Mouse (Mus musculus) hindbrain, embryonic 11.5 days (tissue): ENCODE data around the gene Col4a2. TPM values are rescaled to one million over a fixed set of nuclear protein-coding genes. Genes with fewer than 3 reads are reported as not detected.

Experiments used
- ATAC-seq: fragments of 200-750 bp; cut with Nextera tagmentation; 2 replicates; pipeline ENCODE4 v1.8.0; 2017; ENCODE audit warnings: mild to moderate bottlenecking, moderate TSS enrichment, moderate library complexity; ENCODE audit not compliant: low FRiP score
- DNase-seq: peaks from one replicate; pipeline ENCODE4 v3.0.0-alpha.2; 2015; ENCODE audit warnings: low spot score
- H3K27ac ChIP-seq: fragments of 300-500 bp; sonication (generic); 2 replicates; pipeline ENCODE4 v1.5.1; 2014; ENCODE audit warnings: mild to moderate bottlenecking, low read depth, low read length
- H3K27me3 ChIP-seq: fragments of 300-500 bp; sonication (generic); 2 replicates; pipeline ENCODE4 v1.6.1; 2014; ENCODE audit warnings: mild to moderate bottlenecking, low read length, moderate library complexity, mixed read lengths; ENCODE audit not compliant: control insufficient read depth, insufficient read depth
- H3K36me3 ChIP-seq: fragments of 300-500 bp; sonication (generic); 2 replicates; pipeline ENCODE4 v1.6.1; 2014; ENCODE audit warnings: mild to moderate bottlenecking, low read length, moderate library complexity, mixed read lengths; ENCODE audit not compliant: control insufficient read depth, insufficient read depth
- H3K4me1 ChIP-seq: fragments of 300-500 bp; sonication (generic); replicated peaks from 2 replicates; pipeline ENCODE4 v1.6.1; 2014; ENCODE audit warnings: low read length, mixed read lengths; ENCODE audit not compliant: control insufficient read depth, insufficient read depth
- H3K4me2 ChIP-seq: fragments of 300-500 bp; sonication (generic); replicated peaks from 2 replicates; pipeline ENCODE4 v1.6.1; 2014; ENCODE audit warnings: mild to moderate bottlenecking, low read depth, low read length
- H3K4me3 ChIP-seq: fragments of 300-500 bp; sonication (generic); 2 replicates; pipeline ENCODE4 v1.5.1; 2014; ENCODE audit warnings: low read depth, low read length
- H3K9ac ChIP-seq: fragments of 300-500 bp; sonication (generic); 2 replicates; pipeline ENCODE4 v1.6.1; 2014; ENCODE audit warnings: low read depth, low read length
- H3K9me3 ChIP-seq: fragments of 300-500 bp; sonication (generic); 2 replicates; pipeline ENCODE4 v1.6.1; 2016; ENCODE audit warnings: low read length; ENCODE audit not compliant: control insufficient read depth
- WGBS: fragments of 180-500 bp; shearing (Covaris S2); extraction: QIAGEN DNeasy Blood & Tissue Kit; methylation state at CpG from one replicate; pipeline ENCODE4 v1.1.7; 2014; 5-methylcytosine and 5-hydroxymethylcytosine counted together
- polyA plus RNA-seq: library from polyadenylated mRNA; unstranded; fragments of >200 nt; fragmentation: Nextera tagmentation; extraction: Ambion mirVana; gene quantifications from 2 replicates; pipeline ENCODE4 v1.2.1, GENCODE M21; 2014

The Col4a2 gene
- polyA plus RNA-seq, 1 experiment from 2014 or later, result 29.9 TPM

DNA sequence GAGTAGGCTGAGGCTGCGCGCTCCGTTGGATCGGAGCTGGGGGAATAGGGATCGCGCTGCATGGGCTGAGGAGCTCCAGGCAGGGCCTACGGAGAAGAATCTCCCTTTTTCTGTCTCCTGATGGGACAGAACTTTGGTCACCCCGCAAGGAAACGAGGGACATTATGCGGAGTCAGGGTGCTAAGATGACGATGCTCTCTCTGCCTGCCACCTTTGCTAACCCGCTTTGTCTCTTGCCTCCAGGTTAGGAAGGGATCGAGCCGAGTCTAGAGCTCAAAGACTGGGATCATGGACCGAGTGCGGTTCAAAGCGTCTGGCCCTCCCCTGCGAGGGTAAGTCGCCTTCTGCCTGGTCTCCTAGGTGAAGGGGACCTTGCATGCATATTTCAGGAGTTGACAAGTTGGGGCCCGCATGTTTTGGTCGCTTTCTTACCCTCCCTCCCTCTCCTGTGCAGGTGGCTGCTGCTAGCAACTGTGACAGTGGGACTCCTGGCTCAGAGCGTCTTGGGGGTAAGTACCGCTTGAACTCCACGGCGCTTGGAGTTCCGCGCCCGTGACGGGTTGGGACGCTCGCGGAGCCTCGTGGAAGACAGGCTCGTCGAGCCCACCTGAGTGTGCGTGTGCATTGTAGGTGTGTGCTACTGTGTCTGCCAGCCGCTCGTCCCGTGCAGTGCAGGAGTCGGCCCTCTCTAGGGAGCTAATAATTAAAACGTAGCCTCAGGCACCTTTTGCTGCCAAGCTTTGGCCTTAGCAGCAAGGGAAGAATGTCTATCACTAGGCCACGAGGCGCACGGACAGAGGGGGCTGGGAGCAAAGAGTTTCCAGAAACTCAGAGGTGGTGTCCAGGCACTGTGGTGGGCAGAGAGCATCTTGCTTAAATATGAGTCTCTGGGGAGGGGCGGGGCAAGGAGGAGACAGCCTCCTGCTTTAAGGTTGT, 839 bp downstream of the Col4a2 start:
- Histone ChIP-seq H3K4me2 (peak overlapping the region; percentile 91), H3K27me3 (peaks cover 45% of the 10 kb centered on the region), H3K9ac (peak overlapping the region; percentile 69; the same call in 1 of the 2 replicates), H3K27ac (no peak overlapping the region), H3K9me3 (no peaks in the 10 kb centered on the region), H3K4me1 (peaks cover 7% of the 10 kb centered on the region), H3K36me3 (no peaks in the 10 kb centered on the region), H3K4me3 (peak overlapping the region; percentile 59)
- WGBS, result 1% methylated on average over 45 of the region's 45 CpGs
- ATAC-seq, result 0 out of 2 replicates have a peak, but pooled peaks have one; percentile 13
- DNase-seq, result peak; percentile 67

DNA sequence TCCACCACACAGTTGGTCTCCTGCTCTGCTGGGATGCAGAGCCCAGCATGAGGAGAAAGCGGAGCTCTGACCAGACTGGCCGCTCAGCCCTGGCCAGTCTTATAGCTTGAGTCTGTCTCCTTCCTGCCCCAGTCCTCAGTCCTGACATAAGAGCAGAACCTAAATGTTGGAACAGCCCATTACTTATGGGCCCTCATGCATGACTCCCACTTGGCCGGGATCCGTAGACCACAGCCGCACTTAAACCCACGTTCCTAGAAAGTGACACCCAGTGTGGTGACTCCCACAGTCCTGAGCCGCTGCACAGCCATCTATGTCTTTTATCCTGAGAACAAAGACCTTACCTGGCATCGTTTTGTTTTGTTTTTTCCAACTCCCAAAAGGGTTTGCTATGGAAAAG, 2.0 kb downstream of the Col4a2 start:
- 80% methylated on average over 8 of the region's 8 CpGs for WGBS
- no peak for DNase-seq
- no peaks in the 10 kb centered on the region for H3K9me3 ChIP-seq
- peaks cover 7% of the 10 kb centered on the region for H3K4me1 ChIP-seq
- no peak for ATAC-seq
- H3K27ac ChIP-seq, result no peak overlapping the region
- H3K36me3 ChIP-seq, result no peaks in the 10 kb centered on the region
- H3K9ac ChIP-seq, result no peak overlapping the region
- no peak overlapping the region for H3K4me3 ChIP-seq
- peaks cover 44% of the 10 kb centered on the region for H3K27me3 ChIP-seq
- no peak overlapping the region; the same call in 1 of the 2 replicates for H3K4me2 ChIP-seq

DNA sequence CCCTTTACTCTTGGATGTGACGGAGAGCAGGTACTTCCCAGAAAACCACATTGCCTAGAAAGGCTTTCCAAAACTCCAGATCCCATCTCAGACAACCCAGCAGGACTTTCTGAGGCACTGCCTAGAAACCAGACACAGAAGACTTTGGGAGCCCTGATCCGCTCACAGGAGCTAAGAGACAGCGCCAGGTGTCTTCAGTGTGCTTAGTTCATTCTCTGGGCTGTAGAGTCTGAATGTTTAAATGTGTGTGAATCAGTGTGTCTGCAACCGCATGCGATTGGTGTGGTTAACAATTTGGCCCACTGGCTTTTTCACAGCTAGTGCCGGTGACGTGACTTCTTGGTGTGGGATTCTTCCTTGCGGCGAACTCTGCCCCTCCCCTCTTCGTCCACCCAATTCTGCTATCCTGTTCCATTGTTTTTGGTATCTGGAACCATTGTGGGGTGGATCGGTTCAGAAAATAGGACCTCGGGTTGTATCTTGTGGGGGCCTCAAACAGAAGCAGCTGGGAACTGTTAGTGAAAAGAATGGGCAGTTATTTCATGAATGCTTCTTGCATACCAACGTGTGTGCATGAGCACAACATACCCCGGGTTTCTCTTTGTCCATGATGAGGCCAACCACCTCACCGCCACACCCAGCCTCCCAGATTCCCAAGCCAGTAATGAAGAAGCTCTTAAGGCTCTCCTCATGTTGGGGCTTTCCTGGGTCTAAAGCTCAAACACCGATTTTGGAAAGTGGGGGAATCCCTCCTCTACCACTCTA, 2.8 kb downstream of the Col4a2 start:
- 78% methylated on average over 16 of the region's 16 CpGs for WGBS
- no peak overlapping the region for H3K27ac ChIP-seq
- DNase-seq, result no peak
- H3K36me3 ChIP-seq, result no peaks in the 10 kb centered on the region
- no peaks in the 10 kb centered on the region for H3K9me3 ChIP-seq
- H3K4me1 ChIP-seq, result peaks cover 7% of the 10 kb centered on the region
- no peak overlapping the region for H3K4me2 ChIP-seq
- H3K9ac ChIP-seq, result no peak overlapping the region
- H3K27me3 ChIP-seq, result peaks cover 37% of the 10 kb centered on the region
- H3K4me3 ChIP-seq, result no peak overlapping the region
- no peak for ATAC-seq

DNA sequence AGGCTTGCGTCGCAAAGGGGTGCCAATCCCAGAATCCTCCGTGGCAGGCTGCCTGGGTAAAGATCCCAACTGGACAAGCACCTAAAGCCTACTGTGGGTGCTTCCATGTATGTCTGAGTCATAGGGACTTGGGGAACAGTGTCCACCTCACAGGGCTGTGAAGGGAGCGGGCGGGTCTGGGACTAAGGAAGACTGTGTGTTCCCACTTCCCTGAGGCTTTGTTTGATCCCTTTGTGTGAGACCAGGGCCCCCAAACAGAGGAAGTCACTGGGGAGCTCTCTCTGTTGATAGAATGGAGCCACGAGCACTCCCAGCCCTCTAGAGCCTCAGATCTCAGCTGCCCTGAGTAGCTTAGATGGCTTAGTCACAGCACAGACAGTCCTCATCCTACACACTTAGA, 3.5 kb downstream of the Col4a2 start:
- Histone ChIP-seq H3K27ac (no peak overlapping the region), H3K9me3 (no peaks in the 10 kb centered on the region)

DNA sequence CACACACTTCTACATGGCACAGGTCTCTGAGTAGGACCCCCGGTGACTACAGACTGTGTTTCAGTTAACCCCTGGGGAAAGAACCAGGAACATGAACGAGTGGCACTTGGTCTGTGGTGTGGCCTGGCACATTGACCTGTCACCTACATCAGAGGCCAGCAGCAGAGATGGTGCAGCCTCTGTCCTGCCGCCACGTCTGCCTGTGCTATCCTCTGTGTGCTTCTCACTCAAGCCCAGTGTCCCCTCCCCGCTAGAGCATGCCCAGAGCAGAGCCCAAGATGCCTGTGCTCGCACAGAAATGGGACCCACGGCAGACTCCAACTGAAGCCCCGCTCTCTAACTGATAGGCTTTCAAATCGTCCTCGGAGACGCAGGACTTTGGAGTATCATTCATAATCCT, 6.8 kb downstream of the Col4a2 start:
- no peaks in the 10 kb centered on the region; the same call in 1 of the 2 replicates for H3K4me1 ChIP-seq
- WGBS, result 91% methylated on average over 11 of the region's 11 CpGs
- no peaks in the 10 kb centered on the region for H3K36me3 ChIP-seq
- H3K9me3 ChIP-seq, result no peaks in the 10 kb centered on the region
- no peak overlapping the region for H3K27ac ChIP-seq
- no peak overlapping the region for H3K4me3 ChIP-seq
- H3K4me2 ChIP-seq, result no peak overlapping the region
- DNase-seq, result no peak
- no peak for ATAC-seq
- H3K9ac ChIP-seq, result no peak overlapping the region
- H3K27me3 ChIP-seq, result peaks cover 8% of the 10 kb centered on the region

More for the DNA sequence above, 3.5 kb downstream of the Col4a2 start:
- Histone ChIP-seq H3K9ac (no peak overlapping the region), H3K27me3 (peaks cover 36% of the 10 kb centered on the region), H3K4me3 (no peak overlapping the region), H3K4me2 (no peak overlapping the region), H3K36me3 (no peaks in the 10 kb centered on the region), H3K4me1 (peaks cover 7% of the 10 kb centered on the region)
- no peak for DNase-seq
- WGBS, result 79% methylated on average over 6 of the region's 6 CpGs
- no peak for ATAC-seq

DNA sequence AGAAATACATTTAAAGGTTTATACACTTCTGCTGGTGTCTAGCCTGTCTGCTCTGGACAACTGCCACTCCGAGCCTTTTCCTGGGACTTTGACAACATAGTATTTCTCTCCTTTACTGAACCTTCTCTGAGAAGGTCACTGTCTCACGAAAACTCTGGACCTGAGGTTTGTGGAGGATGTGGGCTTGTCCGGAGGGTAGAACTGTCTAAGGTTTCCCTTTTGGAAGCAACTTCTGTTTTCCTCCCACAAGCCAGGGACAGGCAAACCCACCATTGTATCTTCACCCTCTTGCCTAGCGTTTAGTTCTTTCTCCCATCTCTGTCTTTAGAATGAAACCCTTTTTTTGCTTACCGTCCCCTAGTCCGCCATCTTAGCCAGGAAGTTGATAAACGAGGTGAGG, 9.2 kb downstream of the Col4a2 start:
- no peak for DNase-seq

DNA sequence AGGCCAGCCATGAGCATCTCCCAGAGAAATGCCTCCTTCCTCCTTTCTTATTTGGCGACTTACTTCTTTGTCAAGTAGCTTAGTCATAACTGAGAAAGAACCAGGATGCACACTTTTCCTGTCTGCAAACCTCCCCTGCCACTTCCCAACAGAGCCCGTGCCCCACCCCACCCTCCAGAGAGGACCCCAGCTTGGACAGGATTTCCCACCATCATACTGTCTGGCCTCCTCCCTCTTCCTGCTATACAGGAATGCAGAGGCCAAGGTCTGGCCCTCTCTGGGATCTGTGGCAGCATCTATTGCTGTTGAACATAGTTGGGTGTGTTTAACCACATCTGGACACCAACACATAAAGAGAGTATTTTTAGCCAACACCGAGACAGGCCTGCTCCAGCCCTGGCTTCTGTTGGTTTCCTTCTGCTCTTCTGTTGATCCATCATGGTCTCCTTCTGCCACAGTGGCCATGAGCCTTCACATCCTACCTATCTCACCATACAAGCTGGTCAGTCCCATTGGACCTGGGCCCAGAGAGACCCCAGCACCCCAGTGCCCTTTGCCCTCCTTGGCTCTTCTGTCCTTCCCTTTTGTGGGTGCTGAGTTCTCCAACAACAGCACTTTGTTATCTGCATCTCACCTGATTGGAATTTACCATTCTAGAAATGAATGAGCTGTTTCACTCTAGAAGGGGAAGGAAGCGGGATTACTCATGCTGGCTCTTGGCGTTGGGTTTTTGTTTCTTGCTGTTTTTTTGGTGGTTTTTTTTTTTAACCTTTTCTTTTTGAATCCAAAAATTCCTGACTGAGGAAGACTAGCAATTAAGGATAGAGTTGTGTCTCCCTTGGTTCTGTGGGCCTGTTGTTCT, 10.3 kb downstream of the Col4a2 start:
- H3K27me3 ChIP-seq, result no peaks in the 10 kb centered on the region
- no peaks in the 10 kb centered on the region for H3K9me3 ChIP-seq
- H3K36me3 ChIP-seq, result no peaks in the 10 kb centered on the region
- no peak overlapping the region for H3K9ac ChIP-seq
- no peak overlapping the region for H3K4me3 ChIP-seq
- no peak overlapping the region for H3K4me2 ChIP-seq
- no peak for ATAC-seq
- H3K4me1 ChIP-seq, result peaks cover 3% of the 10 kb centered on the region; the same call in 1 of the 2 replicates
- DNase-seq, result no peak
- WGBS, result 89% methylated on average over 5 of the region's 5 CpGs
- H3K27ac ChIP-seq, result no peak overlapping the region

More for the DNA sequence above, 9.2 kb downstream of the Col4a2 start:
- H3K9ac ChIP-seq, result no peak overlapping the region
- no peak overlapping the region for H3K4me3 ChIP-seq
- no peaks in the 10 kb centered on the region for H3K4me1 ChIP-seq
- H3K4me2 ChIP-seq, result no peak overlapping the region
- no peak overlapping the region for H3K27ac ChIP-seq
- no peaks in the 10 kb centered on the region for H3K36me3 ChIP-seq
- 93% methylated on average over 7 of the region's 7 CpGs for WGBS
- ATAC-seq, result no peak
- H3K27me3 ChIP-seq, result no peaks in the 10 kb centered on the region
- no peaks in the 10 kb centered on the region for H3K9me3 ChIP-seq

DNA sequence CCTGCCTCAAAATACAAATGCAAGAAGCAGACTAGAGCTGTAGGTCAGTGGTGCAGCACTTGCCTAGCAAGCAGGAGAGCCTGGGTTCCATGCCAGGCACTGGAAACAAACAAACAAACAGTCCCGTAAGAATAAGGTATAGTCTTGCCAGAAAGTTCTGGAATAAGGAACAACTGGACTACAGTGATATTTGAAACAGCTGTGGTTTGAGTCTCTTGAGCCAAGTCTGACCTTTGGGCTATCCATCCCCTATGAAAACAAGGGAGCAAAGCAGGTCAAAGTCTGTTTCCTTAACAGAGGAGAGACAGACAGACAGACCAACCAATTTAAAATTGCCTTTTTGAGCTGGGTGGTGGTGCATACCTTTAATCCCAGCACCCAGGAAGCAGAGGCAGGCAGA, 11.1 kb downstream of the Col4a2 start:
- no peaks in the 10 kb centered on the region for H3K9me3 ChIP-seq
- H3K27me3 ChIP-seq, result no peaks in the 10 kb centered on the region
- no peak for DNase-seq
- peaks cover 3% of the 10 kb centered on the region; the same call in 1 of the 2 replicates for H3K4me1 ChIP-seq
- H3K9ac ChIP-seq, result no peak overlapping the region
- no peak for ATAC-seq
- no peak overlapping the region for H3K4me3 ChIP-seq
- WGBS, result 78% methylated on average over 1 of the region's 1 CpGs
- H3K27ac ChIP-seq, result no peak overlapping the region
- H3K4me2 ChIP-seq, result no peak overlapping the region
- no peaks in the 10 kb centered on the region for H3K36me3 ChIP-seq
